In genomic region chr11:118469509-118470160, GRCm38 (mm10) we compare ENCODE assay signal across 10 mouse cellular contexts. TPM values are rescaled to one million over a fixed set of nuclear protein-coding genes. Genes with fewer than 3 reads are reported as not detected.
A peak's percentile ranks its signal among the peaks of the same experiment; 100 is the strongest.
DNase-seq lines count a peak whose midpoint lies in the region; ATAC-seq lines count a peak whose summit lies in the region.
"Had no signal": no experiment of that assay in that cellular context is flagged by ENCODE, and none has a peak within 500 bp of the region (broad histone marks: within the 10 kb centered on the region; RNA-seq: fewer than 3 reads in every experiment).

No protein-coding gene starts in this region.

- no peaks in the 10 kb centered on the region for H3K36me3 ChIP-seq in limb, embryonic 12.5 days
- no peaks in the 10 kb centered on the region for H3K36me3 ChIP-seq in limb, embryonic 10.5 days
- no peaks in the 10 kb centered on the region for H3K36me3 ChIP-seq in embryonic facial prominence, embryonic 13.5 days
- no peaks in the 10 kb centered on the region for H3K36me3 ChIP-seq in hindbrain, embryonic 14.5 days (replicated peaks; ENCODE audit: control insufficient read depth, insufficient read depth)

- ATAC-seq in limb, embryonic 12.5 days (ENCODE audit: insufficient number of reproducible peaks, insufficient read depth, low FRiP score, low TSS enrichment, low read depth) = no peak
- no peak for ATAC-seq in embryonic facial prominence, embryonic 13.5 days (ENCODE audit: insufficient number of reproducible peaks, insufficient read depth, low FRiP score, low TSS enrichment, low read depth)
- ATAC-seq in hindbrain, embryonic 14.5 days (ENCODE audit: low FRiP score) = no peak
- ATAC-seq in megakaryocyte-erythroid progenitor cell, adult 5-6 weeks (replicated peaks; ENCODE audit: low FRiP score, low TSS enrichment, poor library complexity, severe bottlenecking) = peak; percentile 29

- no peak for DNase-seq in limb, embryonic 10.5 days (ENCODE audit: low spot score)
- DNase-seq in hindbrain, embryonic 14.5 days (ENCODE audit: low spot score) = no peak
- no peak for DNase-seq in cerebellum, adult 11-12 months
- DNase-seq in adrenal gland, postnatal 10 days = no peak
- DNase-seq in heart, postnatal 25 days (ENCODE audit: low spot score) = no peak
- DNase-seq: cerebellum, adult 18-20 months had no signal

- H3K27me3 ChIP-seq in limb, embryonic 12.5 days = no peaks in the 10 kb centered on the region
- H3K27me3 ChIP-seq in limb, embryonic 10.5 days (ENCODE audit: low read depth, poor library complexity, severe bottlenecking) = no peaks in the 10 kb centered on the region
- H3K27me3 ChIP-seq in embryonic facial prominence, embryonic 13.5 days = no peaks in the 10 kb centered on the region
- no peaks in the 10 kb centered on the region for H3K27me3 ChIP-seq in hindbrain, embryonic 14.5 days (ENCODE audit: control insufficient read depth, insufficient read depth, low read length)

- H3K4me3 ChIP-seq in limb, embryonic 12.5 days (replicated peaks) = no peak overlapping the region
- no peak overlapping the region for H3K4me3 ChIP-seq in limb, embryonic 10.5 days
- H3K4me3 ChIP-seq in embryonic facial prominence, embryonic 13.5 days = no peak overlapping the region
- no peak overlapping the region for H3K4me3 ChIP-seq in hindbrain, embryonic 14.5 days (replicated peaks; ENCODE audit: low read length)
- H3K4me3 ChIP-seq: erythroblast, embryonic 14.5 days had no signal

- WGBS in limb, embryonic 12.5 days = 75% methylated on average over 10 of the region's 10 CpGs
- 88% methylated on average over 10 of the region's 10 CpGs for WGBS in limb, embryonic 10.5 days
- 75% methylated on average over 10 of the region's 10 CpGs for WGBS in embryonic facial prominence, embryonic 13.5 days
- WGBS in hindbrain, embryonic 14.5 days = 75% methylated on average over 10 of the region's 10 CpGs

- peaks cover 14% of the 10 kb centered on the region for H3K4me1 ChIP-seq in limb, embryonic 12.5 days (replicated peaks)
- H3K4me1 ChIP-seq in limb, embryonic 10.5 days = peaks cover 18% of the 10 kb centered on the region
- peaks cover 21% of the 10 kb centered on the region for H3K4me1 ChIP-seq in embryonic facial prominence, embryonic 13.5 days
- H3K4me1 ChIP-seq in hindbrain, embryonic 14.5 days (replicated peaks; ENCODE audit: control insufficient read depth, insufficient read depth, low read length) = no peaks in the 10 kb centered on the region

- no peaks in the 10 kb centered on the region for H3K9me3 ChIP-seq in limb, embryonic 12.5 days
- H3K9me3 ChIP-seq in limb, embryonic 10.5 days (replicated peaks) = no peaks in the 10 kb centered on the region
- no peaks in the 10 kb centered on the region for H3K9me3 ChIP-seq in embryonic facial prominence, embryonic 13.5 days
- no peaks in the 10 kb centered on the region for H3K9me3 ChIP-seq in hindbrain, embryonic 14.5 days (ENCODE audit: control insufficient read depth, low read length)

- no peak overlapping the region for H3K9ac ChIP-seq in limb, embryonic 12.5 days (replicated peaks)
- H3K9ac ChIP-seq in embryonic facial prominence, embryonic 13.5 days = 0 out of 2 replicates have a peak overlapping the region, but pooled peaks have one; percentile 17
- H3K9ac ChIP-seq in hindbrain, embryonic 14.5 days = no peak overlapping the region

- H3K27ac ChIP-seq in limb, embryonic 12.5 days = 0 out of 2 replicates have a peak overlapping the region, but pooled peaks have one; percentile 23
- no peak overlapping the region for H3K27ac ChIP-seq in limb, embryonic 10.5 days
- peak overlapping the region; percentile 64 for H3K27ac ChIP-seq in embryonic facial prominence, embryonic 13.5 days
- peak overlapping the region; percentile 29 for H3K27ac ChIP-seq in hindbrain, embryonic 14.5 days

- intact Hi-C loops in heart, postnatal 25 days (cut with DNase I) = no loop called here

- H3K4me2 ChIP-seq in limb, embryonic 12.5 days = no peak overlapping the region
- H3K4me2 ChIP-seq in embryonic facial prominence, embryonic 13.5 days = no peak overlapping the region
- H3K4me2 ChIP-seq in hindbrain, embryonic 14.5 days (replicated peaks) = no peak overlapping the region

RNA-seq across cellular contexts. Expression of gene Engase, which starts 7.0 kb away (rescaled TPM):
- 8.8 and 9.4 TPM in 2 replicates for polyA plus RNA-seq in limb, embryonic 12.5 days (2016; fragmentation: Nextera tagmentation; extraction: Ambion mirVana)
- polyA plus RNA-seq in limb, embryonic 10.5 days (2016; fragmentation: Nextera tagmentation; extraction: Ambion mirVana) = 7.1 and 8.8 TPM in 2 replicates
- polyA plus RNA-seq in embryonic facial prominence, embryonic 13.5 days (2015; fragmentation: Nextera tagmentation; extraction: Ambion mirVana) = 6.5 and 9.6 TPM in 2 replicates
- polyA plus RNA-seq in hindbrain, embryonic 14.5 days (2014; fragmentation: Nextera tagmentation; extraction: Ambion mirVana) = 5.0 and 7.4 TPM in 2 replicates
- total RNA-seq in megakaryocyte-erythroid progenitor cell, adult 5-6 weeks (2014; fragmentation: Nextera tagmentation) = 13.5 and 13.7 TPM in 2 replicates
- total RNA-seq in megakaryocyte-erythroid progenitor cell, adult 5-6 weeks (2017) = 6.1 and 10.7 TPM in 2 replicates
- total RNA-seq in adrenal gland, postnatal 10 days (2021) = 10 to 100 TPM; 12.7 to 16.3 TPM
- 1 to 10 TPM; 5.7 to 6.3 TPM for total RNA-seq in heart, postnatal 25 days (2021)

RNA-seq across cellular contexts. Expression of gene C1qtnf1, which starts 41.6 kb away (rescaled TPM):
- polyA plus RNA-seq in limb, embryonic 12.5 days (2016; fragmentation: Nextera tagmentation; extraction: Ambion mirVana) = 3.4 and 4.8 TPM in 2 replicates
- 1.9 and 3.1 TPM in 2 replicates for polyA plus RNA-seq in limb, embryonic 10.5 days (2016; fragmentation: Nextera tagmentation; extraction: Ambion mirVana)
- polyA plus RNA-seq in embryonic facial prominence, embryonic 13.5 days (2015; fragmentation: Nextera tagmentation; extraction: Ambion mirVana) = 14.7 and 16.5 TPM in 2 replicates
- 5.0 and 5.2 TPM in 2 replicates for polyA plus RNA-seq in hindbrain, embryonic 14.5 days (2014; fragmentation: Nextera tagmentation; extraction: Ambion mirVana)
- total RNA-seq in megakaryocyte-erythroid progenitor cell, adult 5-6 weeks (2014; fragmentation: Nextera tagmentation) = not detected in 2 replicates
- total RNA-seq in megakaryocyte-erythroid progenitor cell, adult 5-6 weeks (2017) = not detected in 2 replicates
- 10 to 100 TPM; 27.7 to 28.7 TPM for total RNA-seq in adrenal gland, postnatal 10 days (2021)
- total RNA-seq in heart, postnatal 25 days (2021) = 10 to 100 TPM; 17.7 to 31.0 TPM
- polyA plus RNA-seq: erythroblast, embryonic 14.5 days had no signal

RNA-seq across cellular contexts. Expression of gene Cant1, which starts 50.7 kb away (rescaled TPM):
- 30.5 and 32.0 TPM in 2 replicates for polyA plus RNA-seq in limb, embryonic 12.5 days (2016; fragmentation: Nextera tagmentation; extraction: Ambion mirVana)
- 24.1 and 25.9 TPM in 2 replicates for polyA plus RNA-seq in limb, embryonic 10.5 days (2016; fragmentation: Nextera tagmentation; extraction: Ambion mirVana)
- polyA plus RNA-seq in embryonic facial prominence, embryonic 13.5 days (2015; fragmentation: Nextera tagmentation; extraction: Ambion mirVana) = 28.9 and 30.7 TPM in 2 replicates
- polyA plus RNA-seq in hindbrain, embryonic 14.5 days (2014; fragmentation: Nextera tagmentation; extraction: Ambion mirVana) = 25.4 and 26.9 TPM in 2 replicates
- total RNA-seq in megakaryocyte-erythroid progenitor cell, adult 5-6 weeks (2014; fragmentation: Nextera tagmentation) = 23.9 and 24.7 TPM in 2 replicates
- 7.3 and 11.3 TPM in 2 replicates for total RNA-seq in megakaryocyte-erythroid progenitor cell, adult 5-6 weeks (2017)
- 10 to 100 TPM; 29.7 to 29.8 TPM for total RNA-seq in adrenal gland, postnatal 10 days (2021)
- 10 to 100 TPM; 16.0 to 17.2 TPM for total RNA-seq in heart, postnatal 25 days (2021)
